Mouse (Mus musculus): ENCODE data around the gene Snn. TPM values are rescaled to one million over a fixed set of nuclear protein-coding genes. Genes with fewer than 3 reads are reported as not detected.
"Not testable (repeated sequence)": the region's sequence is repeated elsewhere in the genome, so short reads cannot be mapped to it uniquely, and the experiment has no call there.

Snn gene
- 100 to 1,000 TPM; 174 to 204 (median 186) TPM for total RNA-seq (2022)

DNA sequence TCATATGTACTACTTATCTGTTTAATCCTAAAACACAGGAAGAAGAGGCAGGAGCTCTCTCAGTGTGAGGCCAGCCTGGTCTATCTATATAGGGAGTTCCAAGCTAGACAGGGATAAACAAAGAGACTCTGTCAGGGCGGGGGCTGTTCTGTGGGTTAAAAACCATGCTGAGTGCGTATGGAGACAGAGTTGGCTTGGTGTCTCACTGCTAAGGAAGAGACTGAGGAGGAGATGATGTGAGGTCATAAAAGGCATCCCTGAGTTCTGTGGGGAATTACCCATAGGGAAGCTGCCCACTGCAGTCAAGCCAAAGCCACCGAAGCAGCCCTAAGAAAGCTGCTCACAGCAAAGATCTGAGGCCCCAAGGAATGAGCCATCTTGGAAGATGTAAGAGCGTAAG lies at the start of gene Snn:
Snn (plus strand) TSS at position 301 of the 400 bp plus-strand sequence.
- no peak for DNase-seq (ENCODE audit: low spot score in 2 of 2)

GRCm38 (mm10) chr16:11011206-11011605 lies 49.5 kb upstream of the Snn start:
- DNase-seq (ENCODE audit: low spot score in 2 of 2), result no peak

DNA sequence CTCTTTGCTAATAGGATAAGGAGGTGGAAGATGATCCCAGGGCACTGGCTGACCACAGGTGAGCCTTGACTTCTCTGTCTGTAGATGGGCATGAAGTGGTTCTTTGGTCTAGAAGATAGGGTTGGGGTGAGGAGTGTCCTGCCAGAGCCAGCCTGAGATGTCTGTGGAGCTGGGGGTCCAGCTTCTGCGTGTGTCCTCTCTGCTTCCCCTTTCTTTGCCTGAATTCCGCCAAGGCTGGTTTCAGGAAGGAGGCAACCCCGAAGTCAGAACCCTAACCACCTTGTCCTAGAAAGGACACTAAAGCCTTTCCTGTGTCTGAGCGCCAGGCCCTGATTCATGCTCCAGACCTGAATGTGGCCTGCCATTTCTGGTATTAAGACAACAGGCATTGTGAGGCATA lies 48.8 kb upstream of the Snn start:
- no peak for DNase-seq (ENCODE audit: low spot score in 2 of 2)

DNA sequence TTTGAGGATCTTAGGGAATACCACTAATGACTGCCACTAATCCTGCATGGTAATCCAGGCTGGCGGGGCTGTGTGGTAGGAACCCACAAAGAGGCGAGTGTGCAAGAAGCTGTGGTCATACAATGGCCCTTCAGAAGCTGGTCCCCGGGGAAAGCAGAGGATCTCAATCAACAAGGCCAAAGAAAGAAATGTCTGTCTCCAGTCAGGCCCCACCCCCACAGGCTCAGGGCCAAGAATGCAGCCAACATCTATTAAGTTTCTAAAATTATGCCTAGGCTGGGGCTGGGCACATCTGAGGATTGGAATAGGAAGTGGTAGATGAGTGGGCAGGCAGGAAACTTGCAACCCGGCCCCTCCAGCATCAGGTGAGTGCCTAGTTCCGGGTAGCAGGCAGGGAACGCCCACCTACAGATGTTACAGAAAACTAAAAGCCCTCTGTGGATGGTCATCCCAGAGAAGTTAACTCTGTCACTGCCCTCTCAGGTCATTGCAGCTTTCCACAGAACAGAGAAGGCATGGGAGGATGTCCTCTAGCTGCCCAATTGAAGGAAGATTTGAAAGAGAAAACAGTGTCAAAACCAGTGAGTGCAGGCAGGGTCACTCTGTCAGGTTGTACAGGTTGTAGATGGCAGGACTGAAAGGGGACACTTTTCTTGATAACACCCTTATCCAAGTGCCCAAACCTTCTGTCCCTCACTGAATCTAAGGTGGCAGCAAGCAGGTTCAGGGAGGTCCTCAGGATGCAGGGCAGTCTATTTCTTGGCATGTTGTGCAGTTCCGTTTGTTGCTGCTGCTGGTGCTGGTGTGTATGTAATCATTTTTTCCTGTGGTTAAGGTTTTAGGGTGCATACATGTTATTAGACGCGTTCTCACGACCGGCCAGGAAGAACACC lies 47.9 kb upstream of the Snn start:
- DNase-seq (ENCODE audit: low spot score in 2 of 2), result peak in 1 of 2 experiments; percentile 76

- DNase-seq (ENCODE audit: low spot score in 2 of 2), result not testable (repeated sequence)
Measured at GRCm38 (mm10) chr16:11013464-11014147, 47.1 kb upstream of the Snn start.

- no peak for DNase-seq (ENCODE audit: low spot score in 2 of 2)
Measured at GRCm38 (mm10) chr16:11014407-11014806, 46.3 kb upstream of the Snn start.

GRCm38 (mm10) chr16:11016353-11016752 lies 44.4 kb upstream of the Snn start:
- no peak for DNase-seq (ENCODE audit: low spot score in 2 of 2)

DNA sequence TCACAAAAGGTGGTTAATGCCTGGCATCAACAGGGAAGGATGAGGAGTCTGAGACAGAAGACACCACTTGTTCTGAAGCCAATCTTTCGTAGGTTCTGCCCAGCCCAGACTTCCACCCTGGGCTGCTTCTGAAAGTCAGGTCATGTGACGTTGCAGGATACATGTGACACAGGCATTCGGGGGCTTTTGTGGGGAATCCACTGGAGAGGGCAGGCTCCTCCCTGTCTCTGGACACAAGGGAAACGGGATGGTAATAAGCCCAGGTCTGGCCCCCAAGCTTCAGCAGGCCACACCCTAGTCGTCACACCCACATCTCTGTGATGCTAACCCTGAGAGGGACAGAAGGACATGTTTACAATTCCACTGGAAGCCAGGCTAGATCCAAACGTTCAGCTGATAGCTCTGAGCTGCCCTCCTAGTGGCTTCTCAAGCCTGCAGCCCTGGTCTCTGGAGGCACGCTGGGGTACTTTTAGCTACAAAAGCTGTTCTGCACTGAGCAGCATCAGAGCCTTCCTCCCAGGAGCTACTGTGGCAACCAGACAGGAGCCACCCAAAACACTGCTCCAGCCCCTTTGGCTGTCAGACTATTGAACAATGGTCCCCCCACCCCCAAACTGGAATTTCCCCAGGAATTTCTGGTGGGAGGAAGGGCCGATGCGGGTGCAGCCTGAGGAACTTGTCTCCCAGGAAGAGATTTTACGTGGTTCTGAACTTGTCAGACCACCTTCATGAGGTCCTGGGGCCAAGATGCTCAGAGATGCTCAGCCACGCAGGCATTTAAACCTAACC lies 42.7 kb upstream of the Snn start:
- no peak for DNase-seq (ENCODE audit: low spot score in 2 of 2)

GRCm38 (mm10) chr16:11021403-11022112 lies 39.2 kb upstream of the Snn start:
- no peak for DNase-seq (ENCODE audit: low spot score in 2 of 2)

GRCm38 (mm10) chr16:11022113-11022489 lies 38.6 kb upstream of the Snn start:
- DNase-seq (ENCODE audit: low spot score in 2 of 2), result no peak

- no peak for DNase-seq (ENCODE audit: low spot score in 2 of 2)
Measured at GRCm38 (mm10) chr16:11023618-11024017, 37.1 kb upstream of the Snn start.

DNA sequence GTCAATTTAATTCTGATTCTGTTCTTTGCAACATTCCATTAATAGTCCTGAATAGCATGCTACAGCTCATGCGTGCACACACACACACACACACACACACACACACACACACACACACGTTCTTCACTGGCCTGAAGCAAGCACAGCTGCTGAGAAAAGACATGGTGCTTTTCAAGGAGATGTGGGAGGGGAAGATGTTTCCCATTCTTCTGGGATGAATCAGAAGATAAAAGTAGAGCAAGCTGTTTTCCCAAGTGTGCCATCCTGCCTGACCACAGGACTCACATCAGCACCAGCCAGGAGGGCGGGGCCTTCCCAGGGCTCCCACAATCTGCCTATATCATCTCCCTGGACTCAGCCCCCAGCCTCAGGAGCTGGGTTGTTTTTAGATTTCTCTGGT lies 35.9 kb upstream of the Snn start:
- DNase-seq (ENCODE audit: low spot score in 2 of 2), result peak in 1 of 2 experiments; percentile 49

GRCm38 (mm10) chr16:11028206-11028605 lies 32.5 kb upstream of the Snn start:
- no peak for DNase-seq (ENCODE audit: low spot score in 2 of 2)

GRCm38 (mm10) chr16:11030844-11031243 lies 29.9 kb upstream of the Snn start:
- DNase-seq (ENCODE audit: low spot score in 2 of 2), result no peak

GRCm38 (mm10) chr16:11031320-11031719 lies 29.4 kb upstream of the Snn start:
- no peak for DNase-seq (ENCODE audit: low spot score in 2 of 2)

- peak; percentile 56 to 73 for DNase-seq (ENCODE audit: low spot score in 2 of 2)
Measured at GRCm38 (mm10) chr16:11034193-11034803, 26.4 kb upstream of the Snn start.

DNA sequence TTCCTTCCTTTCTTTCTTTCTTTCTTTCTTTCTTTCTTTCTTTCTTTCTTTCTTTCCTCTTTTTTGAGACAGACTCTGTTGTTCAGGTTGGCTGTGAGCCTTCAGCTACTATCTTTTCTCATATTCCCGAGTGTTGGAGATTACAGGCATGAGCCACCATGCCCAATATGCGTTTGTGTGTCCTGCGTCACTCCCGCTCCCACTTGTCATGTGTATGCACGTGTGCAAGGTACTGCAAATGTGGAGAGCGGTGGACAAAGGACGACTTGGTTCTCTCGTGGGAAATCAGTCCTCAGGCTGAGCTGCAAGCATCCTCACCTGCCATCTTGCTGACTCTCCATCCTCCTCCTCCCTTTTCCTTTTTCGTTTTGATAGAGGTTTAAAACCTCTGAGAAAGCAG lies 25.5 kb upstream of the Snn start:
- DNase-seq (ENCODE audit: low spot score in 2 of 2), result no peak

DNA sequence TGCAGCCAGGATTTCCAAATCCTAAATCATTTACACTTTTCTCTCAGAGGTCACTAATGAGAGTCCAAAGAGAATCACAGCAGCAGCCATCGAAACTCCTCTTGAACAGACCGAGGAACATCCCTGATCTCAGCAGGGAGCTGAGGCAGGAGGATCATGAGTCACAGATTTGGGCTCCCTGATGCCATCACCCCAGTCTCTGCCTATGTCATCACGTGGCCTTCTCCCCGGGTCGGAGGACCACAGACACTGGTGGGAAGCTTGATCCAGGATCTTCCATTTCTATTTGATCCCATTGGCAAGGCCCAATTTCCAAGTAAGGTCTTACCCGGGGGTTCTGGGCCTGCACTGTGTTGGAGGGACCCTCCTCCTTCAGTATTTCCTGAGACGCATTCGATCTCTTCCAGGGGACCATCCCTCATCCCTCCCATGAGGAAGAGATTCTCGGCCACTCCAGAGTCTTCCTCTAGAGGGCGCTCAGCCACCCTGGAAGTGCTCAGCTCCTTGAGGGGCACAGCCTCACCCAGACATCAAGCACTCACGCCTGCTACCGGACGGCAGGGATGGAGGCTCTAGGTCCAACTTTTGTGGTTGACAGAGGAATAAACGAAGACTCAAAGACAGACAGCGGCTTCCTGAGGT lies 24.8 kb upstream of the Snn start:
- DNase-seq (ENCODE audit: low spot score in 2 of 2), result peak in 1 of 2 experiments; percentile 50

GRCm38 (mm10) chr16:11040603-11041002 lies 20.1 kb upstream of the Snn start:
- DNase-seq (ENCODE audit: low spot score in 2 of 2), result no peak

DNA sequence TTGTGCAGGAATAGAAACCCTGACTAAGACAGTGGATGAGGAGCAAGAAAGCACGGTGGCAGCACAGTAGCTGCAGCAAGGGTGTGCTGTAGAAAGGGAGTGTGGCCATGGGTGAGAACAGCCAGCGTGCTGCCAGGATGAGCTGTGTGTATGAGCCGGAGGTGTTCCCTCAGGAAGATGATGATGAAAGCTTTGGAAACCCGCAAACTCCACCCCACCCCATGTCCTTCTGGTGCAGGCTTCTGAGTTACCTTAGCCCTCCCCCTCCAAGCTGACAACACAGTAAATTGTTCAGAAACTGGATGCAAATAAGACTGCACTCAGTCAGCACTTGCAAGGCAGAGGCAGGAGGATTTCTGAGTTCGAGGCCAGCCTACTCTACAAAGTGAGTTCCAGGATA lies 17.5 kb upstream of the Snn start:
- DNase-seq (ENCODE audit: low spot score in 2 of 2), result no peak
